Mouse (Mus musculus): ENCODE data around the gene Foxn3.
A peak's percentile ranks its signal among the peaks of the same experiment; 100 is the strongest.

Foxn3 gene

GRCm38 (mm10) chr12:99563219-99564059 is at the start of gene Foxn3:
Foxn3 (minus strand) TSS chr12:99563582.
- DNase-seq: peak; percentile 73

- DNase-seq: no peak
Observed at GRCm38 (mm10) chr12:99612181-99612871, 48.9 kb upstream of the Foxn3 start.

GRCm38 (mm10) chr12:99610868-99611267 is 47.5 kb upstream of the Foxn3 start:
- DNase-seq: no peak

- no peak for DNase-seq
Observed at GRCm38 (mm10) chr12:99610069-99610815, 46.9 kb upstream of the Foxn3 start.

- no peak for DNase-seq
Observed at GRCm38 (mm10) chr12:99609643-99610042, 46.3 kb upstream of the Foxn3 start.

- DNase-seq: no peak
Observed at GRCm38 (mm10) chr12:99608279-99608955, 45.0 kb upstream of the Foxn3 start.

- DNase-seq: no peak
Observed at GRCm38 (mm10) chr12:99603381-99603780, 40.0 kb upstream of the Foxn3 start.

- no peak for DNase-seq
Observed at GRCm38 (mm10) chr12:99601841-99602240, 38.5 kb upstream of the Foxn3 start.

- DNase-seq: no peak
Observed at GRCm38 (mm10) chr12:99601392-99601791, 38.0 kb upstream of the Foxn3 start.

- no peak for DNase-seq
Observed at GRCm38 (mm10) chr12:99599606-99600005, 36.2 kb upstream of the Foxn3 start.

- no peak for DNase-seq
Observed at GRCm38 (mm10) chr12:99596397-99596796, 33.0 kb upstream of the Foxn3 start.

- no peak for DNase-seq
Observed at GRCm38 (mm10) chr12:99587338-99587737, 24.0 kb upstream of the Foxn3 start.

- no peak for DNase-seq
Observed at GRCm38 (mm10) chr12:99579989-99580388, 16.6 kb upstream of the Foxn3 start.

- no peak for DNase-seq
Observed at GRCm38 (mm10) chr12:99576682-99577081, 13.3 kb upstream of the Foxn3 start.

- DNase-seq: no peak
Observed at GRCm38 (mm10) chr12:99574299-99574698, 10.9 kb upstream of the Foxn3 start.

GRCm38 (mm10) chr12:99573036-99573435 is 9.7 kb upstream of the Foxn3 start:
- DNase-seq: no peak

- no peak for DNase-seq
Observed at GRCm38 (mm10) chr12:99571999-99572398, 8.6 kb upstream of the Foxn3 start.

- peak; percentile 75 for DNase-seq
Observed at GRCm38 (mm10) chr12:99570197-99570956, 7.0 kb upstream of the Foxn3 start.

GRCm38 (mm10) chr12:99565606-99566005 is 2.2 kb upstream of the Foxn3 start:
- DNase-seq: no peak

- DNase-seq: no peak
Observed at GRCm38 (mm10) chr12:99564301-99564910, 1.0 kb upstream of the Foxn3 start.

GRCm38 (mm10) chr12:99562867-99563189 is 554 bp downstream of the Foxn3 start:
- DNase-seq: no peak

Data from right cerebral cortex, postnatal 14 days (tissue).